Mouse (Mus musculus) limb, embryonic 14.5 days (tissue): Measurements from ENCODE around the gene Nxph3. TPM values are rescaled to one million over a fixed set of nuclear protein-coding genes. Genes with fewer than 3 reads are reported as not detected.

Experiments used
- ATAC-seq: fragments of 200-750 bp; cut with Nextera tagmentation; 2 replicates; pipeline ENCODE4 v1.8.0; 2017; ENCODE audit warnings: low read depth, moderate number of reproducible peaks, moderate TSS enrichment; ENCODE audit not compliant: low FRiP score
- DNase-seq: peaks from one replicate; pipeline ENCODE4 v3.0.0-alpha.2; 2015; ENCODE audit warnings: low spot score
- H3K27ac ChIP-seq: fragments of 300-500 bp; sonication (generic); replicated peaks from 2 replicates; pipeline ENCODE4 v1.5.1; 2014; ENCODE audit warnings: low read depth, mild to moderate bottlenecking, low read length, moderate library complexity, mixed read lengths
- H3K27me3 ChIP-seq: fragments of 300-500 bp; sonication (generic); 2 replicates; pipeline ENCODE4 v1.6.1; 2014; ENCODE audit warnings: low read length, mixed read lengths; ENCODE audit not compliant: control insufficient read depth, insufficient read depth
- H3K36me3 ChIP-seq: fragments of 300-500 bp; sonication (generic); 2 replicates; pipeline ENCODE4 v1.6.1; 2014; ENCODE audit warnings: mild to moderate bottlenecking, low read length, moderate library complexity, mixed read lengths; ENCODE audit not compliant: control insufficient read depth, insufficient read depth
- H3K4me1 ChIP-seq: fragments of 300-500 bp; sonication (generic); 2 replicates; pipeline ENCODE4 v1.6.1; 2014; ENCODE audit warnings: antibody characterized with exemption, low read length, mixed read lengths; ENCODE audit not compliant: control insufficient read depth, insufficient read depth
- H3K4me2 ChIP-seq: fragments of 300-500 bp; sonication (generic); replicated peaks from 2 replicates; pipeline ENCODE4 v1.6.1; 2014; ENCODE audit warnings: low read depth, mild to moderate bottlenecking, low read length, moderate library complexity; ENCODE audit not compliant: severe bottlenecking
- H3K4me3 ChIP-seq: fragments of 300-500 bp; sonication (generic); replicated peaks from 2 replicates; pipeline ENCODE4 v1.5.1; 2014; ENCODE audit warnings: low read length
- H3K9ac ChIP-seq: fragments of 300-500 bp; sonication (generic); 2 replicates; pipeline ENCODE4 v1.6.1; 2014; ENCODE audit warnings: mild to moderate bottlenecking, low read depth, low read length, moderate library complexity; ENCODE audit not compliant: severe bottlenecking
- H3K9me3 ChIP-seq: fragments of 300-500 bp; sonication (generic); 2 replicates; pipeline ENCODE4 v1.6.1; 2016; ENCODE audit warnings: low read length; ENCODE audit not compliant: control insufficient read depth
- POLR2A ChIP-seq: fragments of 200-500 bp; IDR thresholded peaks from 2 replicates; pipeline ENCODE4 v1.8.0; 2012; ENCODE audit warnings: inconsistent platforms, mild to moderate bottlenecking, moderate library complexity, borderline replicate concordance; ENCODE audit not compliant: insufficient read depth, insufficient read length; ENCODE audit errors: extremely low read depth
- WGBS: fragments of 180-500 bp; shearing (Covaris S2); extraction: QIAGEN DNeasy Blood & Tissue Kit; methylation state at CpG from one replicate; pipeline ENCODE4 v1.1.7; 2014; 5-methylcytosine and 5-hydroxymethylcytosine counted together
- polyA plus RNA-seq, 2 experiments: library from polyadenylated mRNA; depleted of rRNA in 1 of 2; stranded (reverse) in 1 of 2; unstranded in 1 of 2; fragments of >200 nt; fragmentation: Nextera tagmentation in 1 of 2; extraction: Ambion mirVana in 1 of 2; gene quantifications; 2 replicates each; pipeline versions ENCODE4 v1.2.1 to v1.2.3; 2012 to 2014

The Nxph3 gene
- polyA plus RNA-seq, 2 experiments: 0.91 to 2.4 TPM

- no peaks in the 10 kb centered on the region for H3K27me3 ChIP-seq
- H3K36me3 ChIP-seq: peaks cover 71% of the 10 kb centered on the region
- H3K4me2 ChIP-seq: no peak overlapping the region
- no peak overlapping the region for H3K9ac ChIP-seq
- DNase-seq (no peak), ATAC-seq (no peak)
- no peak overlapping the region for H3K4me3 ChIP-seq
- no peaks in the 10 kb centered on the region for H3K9me3 ChIP-seq
- H3K27ac ChIP-seq: no peak overlapping the region
- TF ChIP-seq POLR2A: no peak
- 92% methylated on average over 4 of the region's 4 CpGs for WGBS
- no peaks in the 10 kb centered on the region for H3K4me1 ChIP-seq
These were observed 22.1 kb downstream of the Nxph3 start for GRCm38 (mm10) chr11:95492256-95492655.

- Histone ChIP-seq H3K27me3 (no peaks in the 10 kb centered on the region), H3K4me3 (no peak overlapping the region), H3K9ac (0 out of 2 replicates have a peak overlapping the region, but pooled peaks have one; percentile 12), H3K4me2 (no peak overlapping the region), H3K9me3 (no peaks in the 10 kb centered on the region), H3K36me3 (peaks cover 85% of the 10 kb centered on the region), H3K27ac (no peak overlapping the region), H3K4me1 (no peaks in the 10 kb centered on the region)
- 84% methylated on average over 14 of the region's 14 CpGs for WGBS
- DNase-seq: no peak
- no peak for ATAC-seq
- TF ChIP-seq POLR2A: no peak
These were observed 24.3 kb downstream of the Nxph3 start for GRCm38 (mm10) chr11:95490104-95490503.

GRCm38 (mm10) chr11:95487237-95487636, 27.1 kb downstream of the Nxph3 start:
- no peak for ATAC-seq
- Histone ChIP-seq H3K4me2 (no peak overlapping the region), H3K27ac (no peak overlapping the region), H3K4me3 (no peak overlapping the region), H3K27me3 (no peaks in the 10 kb centered on the region), H3K4me1 (no peaks in the 10 kb centered on the region), H3K9ac (no peak overlapping the region), H3K36me3 (peaks cover 84% of the 10 kb centered on the region), H3K9me3 (no peaks in the 10 kb centered on the region)
- WGBS: 90% methylated on average over 2 of the region's 2 CpGs
- TF ChIP-seq POLR2A: no peak
- no peak for DNase-seq

- H3K4me2 ChIP-seq: no peak overlapping the region
- no peak for TF ChIP-seq POLR2A
- no peak overlapping the region for H3K9ac ChIP-seq
- 94% methylated on average over 18 of the region's 18 CpGs for WGBS
- H3K9me3 ChIP-seq: no peaks in the 10 kb centered on the region
- H3K36me3 ChIP-seq: peaks cover 73% of the 10 kb centered on the region
- ATAC-seq (no peak), DNase-seq (no peak)
- H3K27ac ChIP-seq: no peak overlapping the region
- no peaks in the 10 kb centered on the region for H3K4me1 ChIP-seq
- H3K27me3 ChIP-seq: no peaks in the 10 kb centered on the region
- no peak overlapping the region for H3K4me3 ChIP-seq
These were observed 28.7 kb downstream of the Nxph3 start for GRCm38 (mm10) chr11:95485634-95486033.

GRCm38 (mm10) chr11:95480662-95481061, 33.7 kb downstream of the Nxph3 start:
- WGBS: 88% methylated on average over 4 of the region's 4 CpGs

GRCm38 (mm10) chr11:95479458-95479857, 34.9 kb downstream of the Nxph3 start:
- H3K27me3 ChIP-seq: no peaks in the 10 kb centered on the region
- H3K36me3 ChIP-seq: peaks cover 49% of the 10 kb centered on the region
- no peak overlapping the region for H3K4me3 ChIP-seq
- TF ChIP-seq POLR2A: no peak
- H3K4me2 ChIP-seq: no peak overlapping the region
- no peaks in the 10 kb centered on the region for H3K4me1 ChIP-seq
- H3K9me3 ChIP-seq: no peaks in the 10 kb centered on the region
- WGBS: 87% methylated on average over 4 of the region's 4 CpGs
- H3K9ac ChIP-seq: no peak overlapping the region
- DNase-seq (no peak), ATAC-seq (no peak)
- no peak overlapping the region for H3K27ac ChIP-seq

More at GRCm38 (mm10) chr11:95480662-95481061, 33.7 kb downstream of the Nxph3 start:
- no peaks in the 10 kb centered on the region for H3K9me3 ChIP-seq
- H3K27ac ChIP-seq: no peak overlapping the region
- peaks cover 50% of the 10 kb centered on the region for H3K36me3 ChIP-seq
- no peak overlapping the region for H3K9ac ChIP-seq
- H3K4me2 ChIP-seq: no peak overlapping the region
- no peaks in the 10 kb centered on the region for H3K27me3 ChIP-seq
- no peak for ATAC-seq
- TF ChIP-seq POLR2A: no peak
- DNase-seq: no peak
- H3K4me1 ChIP-seq: no peaks in the 10 kb centered on the region
- no peak overlapping the region for H3K4me3 ChIP-seq
